Mouse (Mus musculus) hindbrain, embryonic 11.5 days (tissue): Measurements from ENCODE around the gene Dapk1. TPM values are rescaled to one million over a fixed set of nuclear protein-coding genes. Genes with fewer than 3 reads are reported as not detected.

Experiments
- ATAC-seq: fragments of 200-750 bp; cut with Nextera tagmentation; 2 replicates; pipeline ENCODE4 v1.8.0; 2017; ENCODE audit warnings: mild to moderate bottlenecking, moderate TSS enrichment, moderate library complexity; ENCODE audit not compliant: low FRiP score
- DNase-seq: peaks from one replicate; pipeline ENCODE4 v3.0.0-alpha.2; 2015; ENCODE audit warnings: low spot score
- H3K27ac ChIP-seq: fragments of 300-500 bp; sonication (generic); 2 replicates; pipeline ENCODE4 v1.5.1; 2014; ENCODE audit warnings: mild to moderate bottlenecking, low read depth, low read length
- H3K27me3 ChIP-seq: fragments of 300-500 bp; sonication (generic); 2 replicates; pipeline ENCODE4 v1.6.1; 2014; ENCODE audit warnings: mild to moderate bottlenecking, low read length, moderate library complexity, mixed read lengths; ENCODE audit not compliant: control insufficient read depth, insufficient read depth
- H3K36me3 ChIP-seq: fragments of 300-500 bp; sonication (generic); 2 replicates; pipeline ENCODE4 v1.6.1; 2014; ENCODE audit warnings: mild to moderate bottlenecking, low read length, moderate library complexity, mixed read lengths; ENCODE audit not compliant: control insufficient read depth, insufficient read depth
- H3K4me1 ChIP-seq: fragments of 300-500 bp; sonication (generic); replicated peaks from 2 replicates; pipeline ENCODE4 v1.6.1; 2014; ENCODE audit warnings: low read length, mixed read lengths; ENCODE audit not compliant: control insufficient read depth, insufficient read depth
- H3K4me2 ChIP-seq: fragments of 300-500 bp; sonication (generic); replicated peaks from 2 replicates; pipeline ENCODE4 v1.6.1; 2014; ENCODE audit warnings: mild to moderate bottlenecking, low read depth, low read length
- H3K4me3 ChIP-seq: fragments of 300-500 bp; sonication (generic); 2 replicates; pipeline ENCODE4 v1.5.1; 2014; ENCODE audit warnings: low read depth, low read length
- H3K9ac ChIP-seq: fragments of 300-500 bp; sonication (generic); 2 replicates; pipeline ENCODE4 v1.6.1; 2014; ENCODE audit warnings: low read depth, low read length
- H3K9me3 ChIP-seq: fragments of 300-500 bp; sonication (generic); 2 replicates; pipeline ENCODE4 v1.6.1; 2016; ENCODE audit warnings: low read length; ENCODE audit not compliant: control insufficient read depth
- WGBS: fragments of 180-500 bp; shearing (Covaris S2); extraction: QIAGEN DNeasy Blood & Tissue Kit; methylation state at CpG from one replicate; pipeline ENCODE4 v1.1.7; 2014; 5-methylcytosine and 5-hydroxymethylcytosine counted together
- polyA plus RNA-seq: library from polyadenylated mRNA; unstranded; fragments of >200 nt; fragmentation: Nextera tagmentation; extraction: Ambion mirVana; gene quantifications from 2 replicates; pipeline ENCODE4 v1.2.1, GENCODE M21; 2014

The Dapk1 gene
- polyA plus RNA-seq, 1 experiment from 2014 or later, result 39.5 TPM

DNA sequence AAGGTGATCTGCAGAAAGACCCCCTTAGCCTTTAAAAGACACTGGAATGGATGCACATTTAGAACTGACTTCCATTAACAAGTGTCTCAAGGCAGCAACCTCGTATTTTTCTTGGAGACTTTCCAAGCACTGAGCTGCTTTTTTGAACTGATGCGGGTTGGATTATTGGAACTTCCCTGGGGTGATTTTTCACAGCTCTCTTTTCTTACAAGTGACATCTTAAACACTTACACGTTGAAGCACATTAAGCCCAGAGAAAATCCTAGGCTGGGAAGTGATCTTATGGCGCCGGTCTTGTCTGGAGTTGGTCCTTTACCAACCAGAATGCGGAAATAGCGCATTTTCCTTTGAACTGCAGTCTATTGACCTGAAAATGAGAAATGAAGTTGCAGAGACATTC, 23.8 kb downstream of the Dapk1 start:
- H3K27me3 ChIP-seq, result no peaks in the 10 kb centered on the region
- no peaks in the 10 kb centered on the region for H3K36me3 ChIP-seq
- WGBS, result 82% methylated on average over 7 of the region's 7 CpGs
- H3K27ac ChIP-seq, result no peak overlapping the region
- no peak overlapping the region for H3K4me3 ChIP-seq
- DNase-seq (no peak), ATAC-seq (no peak)
- H3K9ac ChIP-seq, result no peak overlapping the region
- H3K4me2 ChIP-seq, result no peak overlapping the region
- 0 out of 2 replicates have a peak, but pooled peaks cover 2% of the 10 kb centered on the region for H3K4me1 ChIP-seq
- no peaks in the 10 kb centered on the region for H3K9me3 ChIP-seq

DNA sequence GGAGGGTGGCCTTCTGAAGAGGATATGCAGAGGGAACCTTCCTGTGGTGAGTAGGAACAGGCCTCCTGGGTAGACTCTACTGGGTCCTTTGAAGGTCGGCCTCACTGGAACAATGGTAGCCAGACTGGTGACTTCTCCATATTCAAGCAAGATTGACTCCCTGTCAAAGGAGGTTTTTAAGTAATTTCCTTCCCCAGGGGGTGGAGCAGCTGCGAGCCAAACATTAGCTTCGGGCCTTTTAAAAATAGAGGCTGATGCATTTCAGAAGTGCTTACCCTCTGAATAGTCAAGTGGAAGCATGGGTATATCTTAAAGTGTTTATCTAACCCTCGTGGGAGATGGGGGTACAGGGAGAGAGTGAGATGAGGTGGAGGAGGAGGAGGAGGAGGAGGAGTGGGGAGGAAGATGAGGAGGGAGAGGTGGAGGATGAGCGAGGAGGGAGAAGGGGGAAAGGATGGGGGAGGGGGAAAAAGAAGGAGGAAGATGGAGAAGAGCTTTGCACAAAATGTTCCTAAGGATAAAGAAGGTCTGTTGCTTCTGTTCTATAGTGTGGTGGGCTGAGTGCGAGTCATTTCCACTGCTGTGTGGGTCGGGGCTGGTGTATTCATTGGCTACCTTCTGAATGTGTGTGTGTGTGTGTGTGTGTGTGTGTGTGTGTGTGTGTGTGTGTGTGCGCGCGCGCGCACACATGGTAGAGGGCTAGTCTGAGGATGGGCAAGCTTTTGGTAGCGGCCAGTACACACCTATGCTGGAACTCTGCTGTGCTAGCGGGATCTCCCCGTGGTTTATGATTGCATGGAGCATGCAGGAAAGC, 26.3 kb downstream of the Dapk1 start:
- Histone ChIP-seq H3K27ac (no peak overlapping the region), H3K4me2 (no peak overlapping the region), H3K4me3 (no peak overlapping the region), H3K36me3 (no peaks in the 10 kb centered on the region), H3K4me1 (0 out of 2 replicates have a peak, but pooled peaks cover 2% of the 10 kb centered on the region), H3K9me3 (no peaks in the 10 kb centered on the region), H3K27me3 (no peaks in the 10 kb centered on the region), H3K9ac (no peak overlapping the region)
- peak; percentile 72 for ATAC-seq
- DNase-seq, result peak; percentile 33
- whole genome bisulfite sequencing, result 16% methylated on average over 15 of the region's 15 CpGs

DNA sequence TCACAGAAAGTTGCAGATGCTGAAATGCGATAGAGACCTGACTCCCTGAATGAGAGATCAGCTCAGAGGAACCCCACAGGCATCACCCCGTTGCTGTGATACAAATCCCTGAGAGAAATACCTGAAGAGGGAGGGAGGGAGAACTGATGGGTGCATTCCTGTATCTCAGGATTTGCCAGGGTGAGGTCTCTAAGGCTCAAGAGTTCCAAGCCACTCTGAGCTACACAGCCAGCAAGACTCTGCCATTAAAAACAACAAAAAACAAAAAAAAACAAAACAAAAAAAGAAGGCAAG, 26.9 kb downstream of the Dapk1 start:
- 17% methylated on average over 2 of the region's 2 CpGs for WGBS
- no peaks in the 10 kb centered on the region for H3K9me3 ChIP-seq
- H3K36me3 ChIP-seq, result no peaks in the 10 kb centered on the region
- no peaks in the 10 kb centered on the region for H3K27me3 ChIP-seq
- 0 out of 2 replicates have a peak, but pooled peaks cover 2% of the 10 kb centered on the region for H3K4me1 ChIP-seq
- H3K27ac ChIP-seq, result no peak overlapping the region
- H3K9ac ChIP-seq, result no peak overlapping the region
- no peak overlapping the region for H3K4me2 ChIP-seq
- ATAC-seq (no peak), DNase-seq (no peak)
- no peak overlapping the region for H3K4me3 ChIP-seq

DNA sequence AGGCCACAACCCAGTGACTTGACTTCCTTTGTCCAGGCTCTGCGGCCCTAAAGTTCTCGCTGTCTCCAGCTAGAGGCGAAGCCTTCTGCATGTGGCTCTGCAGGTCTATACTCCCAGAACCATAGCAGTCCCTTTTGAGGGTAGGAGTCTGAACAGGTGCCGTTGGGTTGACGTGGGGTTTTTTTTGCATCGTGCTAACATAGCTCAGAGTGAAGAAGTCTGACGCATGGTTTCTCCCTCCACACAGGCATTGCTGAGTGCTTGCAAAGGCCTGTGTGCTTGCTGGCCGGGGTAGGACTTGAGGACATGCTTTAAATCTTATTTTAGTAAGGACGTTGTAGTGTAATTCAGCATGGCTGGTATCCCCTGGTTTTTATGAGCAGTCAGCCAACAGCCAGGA, 27.7 kb downstream of the Dapk1 start:
- no peak overlapping the region for H3K4me2 ChIP-seq
- no peak overlapping the region for H3K27ac ChIP-seq
- ATAC-seq (no peak), DNase-seq (no peak)
- H3K9me3 ChIP-seq, result no peaks in the 10 kb centered on the region
- WGBS, result 91% methylated on average over 9 of the region's 9 CpGs
- H3K4me1 ChIP-seq, result peaks cover 4% of the 10 kb centered on the region; the same call in 1 of the 2 replicates
- no peaks in the 10 kb centered on the region for H3K36me3 ChIP-seq
- H3K4me3 ChIP-seq, result no peak overlapping the region
- no peak overlapping the region for H3K9ac ChIP-seq
- no peaks in the 10 kb centered on the region for H3K27me3 ChIP-seq

DNA sequence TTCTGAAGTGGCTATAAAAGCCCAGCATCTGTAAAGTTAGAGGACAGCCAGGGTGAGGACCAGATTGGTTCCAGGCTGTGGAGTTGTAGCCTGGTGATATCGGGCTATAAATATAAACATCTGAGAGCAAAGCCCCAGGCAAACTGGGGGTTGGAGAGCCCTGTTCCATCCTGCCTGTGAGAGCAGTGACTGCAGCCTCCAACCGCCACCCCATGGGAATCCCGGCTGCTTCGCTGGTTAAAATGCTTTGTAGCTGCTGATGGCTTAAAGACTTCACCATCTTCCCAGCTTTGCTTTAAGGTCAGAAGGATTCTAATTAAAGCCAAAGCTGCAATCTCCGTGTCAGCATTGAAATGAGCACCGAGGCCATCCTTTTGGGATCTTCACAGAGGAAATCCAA, 32.2 kb downstream of the Dapk1 start:
- H3K4me3 ChIP-seq, result no peak overlapping the region
- H3K36me3 ChIP-seq, result no peaks in the 10 kb centered on the region
- no peak overlapping the region for H3K9ac ChIP-seq
- peaks cover 2% of the 10 kb centered on the region; the same call in 1 of the 2 replicates for H3K4me1 ChIP-seq
- peak; percentile 31 for DNase-seq
- no peak overlapping the region for H3K27ac ChIP-seq
- H3K27me3 ChIP-seq, result no peaks in the 10 kb centered on the region
- no peaks in the 10 kb centered on the region for H3K9me3 ChIP-seq
- ATAC-seq, result peak; percentile 34; the same call in 1 of the 2 replicates
- H3K4me2 ChIP-seq, result no peak overlapping the region
- WGBS, result 49% methylated on average over 6 of the region's 6 CpGs

DNA sequence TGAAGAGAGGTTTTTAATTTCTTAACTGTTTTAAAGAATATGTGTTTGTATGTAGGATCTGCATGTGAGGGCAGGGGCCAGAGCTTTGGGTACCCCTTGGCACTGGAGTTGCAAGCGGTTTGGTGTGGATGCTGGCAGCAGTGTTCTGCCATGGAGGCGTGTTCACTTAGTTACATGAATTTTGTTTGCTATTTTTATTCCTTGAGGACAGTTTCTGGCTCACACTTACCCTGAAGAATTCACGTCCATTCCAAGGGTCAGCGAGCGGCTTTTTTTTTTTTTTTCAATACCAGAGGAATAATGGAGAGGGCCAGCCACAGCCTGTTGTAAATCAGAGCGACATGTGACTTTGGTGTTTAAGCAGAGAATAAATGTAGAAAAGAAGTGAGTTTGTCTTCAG, 33.9 kb downstream of the Dapk1 start:
- ATAC-seq, result no peak
- H3K27ac ChIP-seq, result no peak overlapping the region
- DNase-seq, result no peak
- H3K9me3 ChIP-seq, result no peaks in the 10 kb centered on the region
- no peaks in the 10 kb centered on the region for H3K27me3 ChIP-seq
- WGBS, result 70% methylated on average over 6 of the region's 6 CpGs
- no peak overlapping the region for H3K9ac ChIP-seq
- H3K4me3 ChIP-seq, result no peak overlapping the region
- no peak overlapping the region for H3K4me2 ChIP-seq
- H3K36me3 ChIP-seq, result no peaks in the 10 kb centered on the region
- H3K4me1 ChIP-seq, result peaks cover 2% of the 10 kb centered on the region; the same call in 1 of the 2 replicates

DNA sequence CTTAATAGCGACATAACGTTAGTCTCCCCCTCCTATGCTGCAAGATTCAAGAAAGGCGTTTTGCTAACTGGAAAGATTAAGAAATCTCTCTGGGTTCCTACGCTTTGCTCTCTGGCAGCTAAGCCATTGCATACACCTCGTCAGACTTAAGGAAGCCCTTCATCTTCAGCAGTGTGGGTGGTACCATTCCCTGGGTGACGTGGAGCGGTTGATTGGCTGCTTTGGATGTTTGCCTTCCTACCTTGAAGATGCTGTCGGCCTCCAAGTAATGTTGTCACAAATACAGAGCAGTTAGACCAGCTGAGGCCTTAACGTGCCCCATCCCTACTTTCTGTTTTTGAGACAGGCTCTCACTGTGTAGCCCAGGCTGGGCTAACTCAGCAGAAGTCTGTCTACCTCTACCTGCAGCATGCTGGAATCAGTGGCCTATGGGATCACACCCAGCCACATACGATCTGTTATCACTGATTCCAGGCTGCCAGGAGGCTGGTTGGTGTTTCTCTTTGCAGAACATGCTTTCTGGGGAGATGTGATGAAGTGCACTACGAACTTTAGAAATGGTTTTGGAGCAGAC, 37.8 kb downstream of the Dapk1 start:
- Histone ChIP-seq H3K36me3 (no peaks in the 10 kb centered on the region), H3K4me2 (no peak overlapping the region), H3K9me3 (no peaks in the 10 kb centered on the region), H3K4me3 (no peak overlapping the region), H3K27ac (no peak overlapping the region), H3K27me3 (no peaks in the 10 kb centered on the region), H3K9ac (no peak overlapping the region), H3K4me1 (no peaks in the 10 kb centered on the region)
- ATAC-seq (no peak), DNase-seq (no peak)
- WGBS, result 81% methylated on average over 11 of the region's 11 CpGs

DNA sequence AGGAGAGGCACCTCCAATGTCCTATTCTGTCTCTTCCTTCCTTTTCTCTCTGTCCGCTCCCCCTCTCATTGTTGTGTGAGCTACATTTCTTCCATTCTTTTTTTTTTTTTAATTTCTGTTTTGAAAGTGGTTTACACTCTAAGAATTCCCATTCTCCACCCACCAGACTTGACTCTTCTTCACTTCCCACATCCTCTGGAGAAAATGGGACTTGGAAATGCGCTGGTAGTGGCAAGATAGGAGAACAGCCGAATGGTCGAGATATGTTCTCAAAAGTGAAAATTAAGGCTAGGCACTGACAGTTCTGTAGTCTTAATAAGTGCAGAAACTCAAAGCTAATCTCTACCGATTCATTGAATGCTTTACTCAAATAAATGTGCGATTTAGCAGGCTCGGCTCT, 38.7 kb downstream of the Dapk1 start:
- no peaks in the 10 kb centered on the region for H3K4me1 ChIP-seq
- DNase-seq (no peak), ATAC-seq (no peak)
- H3K27ac ChIP-seq, result no peak overlapping the region
- WGBS, result 90% methylated on average over 7 of the region's 7 CpGs
- H3K36me3 ChIP-seq, result no peaks in the 10 kb centered on the region
- no peaks in the 10 kb centered on the region for H3K27me3 ChIP-seq
- H3K9me3 ChIP-seq, result no peaks in the 10 kb centered on the region
- no peak overlapping the region for H3K9ac ChIP-seq
- no peak overlapping the region for H3K4me3 ChIP-seq
- no peak overlapping the region for H3K4me2 ChIP-seq

DNA sequence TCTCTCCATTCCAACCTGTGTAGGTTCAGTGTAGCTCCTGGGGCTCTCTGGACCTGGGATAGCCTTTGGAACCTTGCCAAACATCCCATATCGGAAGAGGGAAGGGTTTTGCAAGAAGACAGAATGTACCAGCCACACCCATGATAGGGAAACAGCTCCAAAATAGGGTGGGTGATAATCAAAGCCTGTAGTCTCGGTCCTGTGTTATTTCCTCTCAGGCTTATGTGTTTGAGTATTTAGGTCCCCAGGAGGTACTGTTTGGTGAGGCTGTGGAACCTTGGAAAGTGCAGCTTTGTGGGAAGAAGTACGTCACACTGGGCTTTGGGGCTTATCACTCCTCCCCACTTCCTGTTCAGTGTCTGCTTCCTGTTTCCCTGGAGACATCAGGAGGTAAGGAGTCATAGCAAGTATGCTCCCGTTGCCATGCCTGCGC, 42.7 kb downstream of the Dapk1 start:
- Histone ChIP-seq H3K27ac (no peak overlapping the region), H3K9me3 (no peaks in the 10 kb centered on the region), H3K36me3 (no peaks in the 10 kb centered on the region), H3K4me1 (no peaks in the 10 kb centered on the region), H3K27me3 (no peaks in the 10 kb centered on the region), H3K4me2 (no peak overlapping the region), H3K4me3 (no peak overlapping the region), H3K9ac (no peak overlapping the region)
- ATAC-seq (no peak), DNase-seq (no peak)
- WGBS, result 86% methylated on average over 5 of the region's 5 CpGs
